Mouse (Mus musculus) CH12.LX (cell line): ENCODE measurements at regions not wholly inside any gene's neighbourhood (a gene's known extent, or its start where the extent isn't known, plus 50 kb on each side); places are given as distances from the start of the nearest gene placed in this dataset.

ENCODE experiments used
- DNase-seq: peaks from one replicate; pipeline ENCODE4 v3.0.0-alpha.2; 2013; ENCODE audit errors: extremely low read depth
- H3K27ac ChIP-seq: 2 replicates; pipeline ENCODE4 v1.5.1; 2012; ENCODE audit warnings: low read depth, mild to moderate bottlenecking, control low read depth, moderate library complexity; ENCODE audit not compliant: insufficient read depth
- H3K27me3 ChIP-seq: replicated peaks from 2 replicates; pipeline ENCODE3; 2012; ENCODE audit warnings: inconsistent platforms
- H3K36me3 ChIP-seq, 2 experiments: replicated peaks in 1 of 2; 2 replicates each; pipeline versions ENCODE3 to v1.6.1; 2012; ENCODE audit warnings: inconsistent platforms in 1 of 2, low read length in 1 of 2, mild to moderate bottlenecking in 1 of 2, mixed read lengths in 1 of 2, moderate library complexity in 1 of 2; ENCODE audit not compliant: control insufficient read depth in 1 of 2, insufficient read depth in 1 of 2
- H3K4me1 ChIP-seq, 2 experiments: 2 replicates each; pipeline ENCODE4 v1.6.1; 2012; ENCODE audit warnings: inconsistent platforms in 1 of 2, moderate library complexity in 1 of 2; ENCODE audit not compliant: insufficient read depth in 2 of 2, control insufficient read depth in 1 of 2
- H3K4me2 ChIP-seq: 2 replicates; pipeline ENCODE4 v1.6.1; 2012; ENCODE audit warnings: low read depth, mild to moderate bottlenecking, control low read depth; ENCODE audit not compliant: poor library complexity, insufficient read depth, severe bottlenecking
- H3K4me3 ChIP-seq, 3 experiments: fragments of 150-350 bp in 1 of 3; sonication (generic) in 1 of 3; replicated peaks in 1 of 3; 2 replicates each; pipeline versions ENCODE3 to v1.5.1; 2011 to 2012; ENCODE audit warnings: low read depth in 2 of 3, low read length in 2 of 3, mild to moderate bottlenecking in 2 of 3, moderate library complexity in 2 of 3, control low read depth in 1 of 3, improper control_type of control experiment in 1 of 3, inconsistent platforms in 1 of 3, mixed read lengths in 1 of 3; ENCODE audit not compliant: poor library complexity in 1 of 3
- H3K79me2 ChIP-seq: replicated peaks from 2 replicates; pipeline ENCODE4 v1.6.1; 2012; ENCODE audit warnings: mild to moderate bottlenecking, moderate library complexity; ENCODE audit not compliant: control insufficient read depth, poor library complexity, insufficient read depth, severe bottlenecking; ENCODE audit errors: extremely low read depth
- H3K9ac ChIP-seq: 2 replicates; pipeline ENCODE4 v1.6.1; 2012; ENCODE audit warnings: low read depth, mild to moderate bottlenecking, control low read depth, moderate library complexity; ENCODE audit not compliant: insufficient read depth
- H3K9me3 ChIP-seq: replicated peaks from 2 replicates; pipeline ENCODE3; 2012; ENCODE audit warnings: low read length, inconsistent platforms, mixed read lengths
- CHD2 ChIP-seq: IDR thresholded peaks from 2 replicates; pipeline ENCODE4 v1.6.1; 2011; ENCODE audit warnings: low read length, improper control_type of control experiment
- E2F4 ChIP-seq: IDR thresholded peaks from 2 replicates; pipeline ENCODE4 v1.6.1; 2011; ENCODE audit warnings: low read depth, low read length, improper control_type of control experiment; ENCODE audit not compliant: insufficient replicate concordance
- EP300 ChIP-seq: IDR thresholded peaks from 2 replicates; pipeline ENCODE4 v1.6.1; 2011; ENCODE audit warnings: low read length, improper control_type of control experiment
- GABPA ChIP-seq: IDR thresholded peaks from 2 replicates; pipeline ENCODE4 v1.6.1; 2012; ENCODE audit warnings: low read depth, low read length, improper control_type of control experiment, inconsistent platforms; ENCODE audit not compliant: insufficient replicate concordance
- HCFC1 ChIP-seq: IDR thresholded peaks from 2 replicates; pipeline ENCODE4 v1.6.1; 2012; ENCODE audit warnings: low read depth, mild to moderate bottlenecking, inconsistent platforms, low read length, improper control_type of control experiment
- IRF4 ChIP-seq: IDR thresholded peaks from 2 replicates; pipeline ENCODE4 v1.6.1; 2014; ENCODE audit warnings: low read depth, mild to moderate bottlenecking, inconsistent platforms, low read length, improper control_type of control experiment
- KAT2A ChIP-seq: IDR thresholded peaks from 2 replicates; pipeline ENCODE4 v1.6.1; 2012; ENCODE audit warnings: low read length, improper control_type of control experiment, inconsistent platforms; ENCODE audit not compliant: insufficient replicate concordance
- MEF2A ChIP-seq: IDR thresholded peaks from 2 replicates; pipeline ENCODE4 v1.6.1; 2014; ENCODE audit warnings: low read depth, mild to moderate bottlenecking, inconsistent platforms, low read length, improper control_type of control experiment, borderline replicate concordance
- NELFE ChIP-seq: IDR thresholded peaks from 2 replicates; pipeline ENCODE4 v1.6.1; 2011; ENCODE audit warnings: low read depth, low read length, improper control_type of control experiment
- PAX5 ChIP-seq: IDR thresholded peaks from 2 replicates; pipeline ENCODE4 v1.6.1; 2012; ENCODE audit warnings: low read length, inconsistent platforms, mixed read lengths
- POLR2A ChIP-seq: IDR thresholded peaks from 2 replicates; pipeline ENCODE4 v1.6.1; 2011; ENCODE audit warnings: low read depth, mild to moderate bottlenecking, improper control_type of control experiment, low read length
- RAD21 ChIP-seq: IDR thresholded peaks from 2 replicates; pipeline ENCODE4 v1.6.1; 2011; ENCODE audit warnings: low read depth, mild to moderate bottlenecking, low read length, improper control_type of control experiment, moderate library complexity
- RCOR1 ChIP-seq: conservative IDR thresholded peaks from 2 replicates; pipeline ENCODE4 v1.6.1; 2012; ENCODE audit warnings: low read depth, mild to moderate bottlenecking, inconsistent platforms, low read length, improper control_type of control experiment
- SIN3A ChIP-seq: IDR thresholded peaks from 2 replicates; pipeline ENCODE4 v1.6.1; 2012; ENCODE audit warnings: low read length, improper control_type of control experiment, inconsistent platforms
- TBP ChIP-seq: conservative IDR thresholded peaks from 2 replicates; pipeline ENCODE4 v1.6.1; 2011; ENCODE audit warnings: low read depth, low read length, improper control_type of control experiment
- USF1 ChIP-seq: IDR thresholded peaks from 2 replicates; pipeline ENCODE4 v1.6.1; 2014; ENCODE audit warnings: low read depth, mild to moderate bottlenecking, inconsistent platforms, low read length, improper control_type of control experiment
- USF2 ChIP-seq: conservative IDR thresholded peaks from 2 replicates; pipeline ENCODE4 v1.6.1; 2011; ENCODE audit warnings: low read depth, low read length, improper control_type of control experiment
- ZC3H11A ChIP-seq: IDR thresholded peaks from 2 replicates; pipeline ENCODE4 v1.6.1; 2012; ENCODE audit warnings: low read depth, mild to moderate bottlenecking, inconsistent platforms, low read length, improper control_type of control experiment
- ZNF384 ChIP-seq: IDR thresholded peaks from 2 replicates; pipeline ENCODE4 v1.6.1; 2012; ENCODE audit warnings: low read depth, low read length, improper control_type of control experiment, inconsistent platforms
- dilution Hi-C: fragments of 300-500 bp; cut with MboI; formaldehyde crosslinking; loops from 2 replicates; pipeline ENCODE4 v1.14.3; 2020; ENCODE audit warnings: low sequenced_read_pairs; ENCODE audit not compliant: extremely low pct_unique_long_range_greater_than_20kb, extremely low pct_ligation_motif_present
- in situ Hi-C: fragments of 300-500 bp; cut with MboI; formaldehyde crosslinking; loops from 3 replicates; pipeline ENCODE4 v1.14.3; 2019; ENCODE audit warnings: low sequenced_read_pairs, low pct_ligation_motif_present, low pct_unique_long_range_greater_than_20kb, mixed read lengths

- Histone ChIP-seq H3K4me2 (no peak overlapping the region), H3K27ac (no peak overlapping the region), H3K9me3 (peaks cover 8% of the 10 kb centered on the region), H3K4me1 (peaks cover 24 to 66% of the 10 kb centered on the region in 2 experiments), H3K27me3 (no peaks in the 10 kb centered on the region), H3K4me3 (no peak overlapping the region), H3K9ac (no peak overlapping the region), H3K36me3 (no peaks in the 10 kb centered on the region), H3K79me2 (no peaks in the 10 kb centered on the region)
- in situ Hi-C loops = no loop called here
- TF ChIP-seq RCOR1 = no peak
- no peak for TF ChIP-seq MEF2A
- no peak for TF ChIP-seq CHD2
- no peak for TF ChIP-seq POLR2A
- TF ChIP-seq USF2 = no peak
- no peak for TF ChIP-seq RAD21
- no peak for TF ChIP-seq ZNF384
- no peak for TF ChIP-seq E2F4
- no peak for TF ChIP-seq HCFC1
- TF ChIP-seq PAX5 = no peak
- TF ChIP-seq GABPA = no peak
- no peak for TF ChIP-seq ZC3H11A
- no peak for TF ChIP-seq TBP
- no peak for TF ChIP-seq NELFE
- no peak for TF ChIP-seq EP300
- no peak for TF ChIP-seq USF1
- dilution Hi-C loops = no loop called here
- DNase-seq = no peak
Observed at GRCm38 (mm10) chr7:113047583-113047982, 93.8 kb downstream of the Rassf10 start.

- Histone ChIP-seq H3K79me2 (no peaks in the 10 kb centered on the region), H3K27me3 (no peaks in the 10 kb centered on the region), H3K9me3 (peaks cover 8% of the 10 kb centered on the region), H3K4me1 (peaks cover 26 to 72% of the 10 kb centered on the region in 2 experiments), H3K27ac (no peak overlapping the region), H3K9ac (no peak overlapping the region), H3K4me2 (no peak overlapping the region), H3K36me3 (no peaks in the 10 kb centered on the region), H3K4me3 (no peak overlapping the region)
- in situ Hi-C loops = no loop called here
- no peak for TF ChIP-seq KAT2A
- no peak for TF ChIP-seq SIN3A
- no peak for TF ChIP-seq E2F4
- TF ChIP-seq IRF4 = no peak
- TF ChIP-seq USF1 = no peak
- dilution Hi-C loops = no loop called here
- DNase-seq = no peak
Observed at GRCm38 (mm10) chr7:113048097-113048795, 94.5 kb downstream of the Rassf10 start.
